Mouse (Mus musculus) lung, embryonic 14.5 days (tissue): ENCODE measurements around the gene Slc38a11. TPM values are rescaled to one million over a fixed set of nuclear protein-coding genes. Genes with fewer than 3 reads are reported as not detected.

Experiments used
- ATAC-seq: fragments of 200-750 bp; cut with Nextera tagmentation; 2 replicates; pipeline ENCODE4 v1.8.0; 2017; ENCODE audit warnings: mild to moderate bottlenecking, moderate TSS enrichment, moderate library complexity; ENCODE audit not compliant: insufficient read depth
- DNase-seq: peaks from one replicate; pipeline ENCODE4 v3.0.0-alpha.2; 2015
- H3K27ac ChIP-seq: fragments of 300-500 bp; sonication (generic); 2 replicates; pipeline ENCODE4 v1.5.1; 2014; ENCODE audit warnings: low read depth, mild to moderate bottlenecking, moderate library complexity
- H3K27me3 ChIP-seq: fragments of 300-500 bp; sonication (generic); 2 replicates; pipeline ENCODE4 v1.6.1; 2014; ENCODE audit warnings: low read length, control low read depth; ENCODE audit not compliant: insufficient read depth
- H3K36me3 ChIP-seq: fragments of 300-500 bp; sonication (generic); 2 replicates; pipeline ENCODE4 v1.6.1; 2014; ENCODE audit warnings: control low read depth; ENCODE audit not compliant: insufficient read depth
- H3K4me1 ChIP-seq: fragments of 300-500 bp; sonication (generic); 2 replicates; pipeline ENCODE4 v1.6.1; 2014; ENCODE audit warnings: antibody characterized with exemption, control low read depth; ENCODE audit not compliant: insufficient read depth
- H3K4me2 ChIP-seq: fragments of 300-500 bp; sonication (generic); 2 replicates; pipeline ENCODE4 v1.6.1; 2014; ENCODE audit warnings: mild to moderate bottlenecking
- H3K4me3 ChIP-seq: fragments of 300-500 bp; sonication (generic); 2 replicates; pipeline ENCODE4 v1.5.1; 2014; ENCODE audit warnings: low read depth, low read length
- H3K9ac ChIP-seq: fragments of 300-500 bp; sonication (generic); 2 replicates; pipeline ENCODE4 v1.6.1; 2014
- H3K9me3 ChIP-seq: fragments of 300-500 bp; sonication (generic); 2 replicates; pipeline ENCODE4 v1.6.1; 2016; ENCODE audit warnings: low read depth, low read length, control low read depth
- CTCF ChIP-seq: IDR thresholded peaks from 2 replicates; pipeline ENCODE4 v1.5.1; 2016; ENCODE audit warnings: antibody characterized with exemption, low read depth
- WGBS: fragments of 180-500 bp; shearing (Covaris S2); extraction: QIAGEN DNeasy Blood & Tissue Kit; methylation state at CpG from one replicate; pipeline ENCODE4 v1.1.7; 2014; 5-methylcytosine and 5-hydroxymethylcytosine counted together
- polyA plus RNA-seq: library from polyadenylated mRNA; unstranded; fragments of >200 nt; fragmentation: Nextera tagmentation; extraction: Ambion mirVana; gene quantifications from 2 replicates; pipeline ENCODE4 v1.2.1, GENCODE M21; 2014

The Slc38a11 gene
- polyA plus RNA-seq, 1 experiment from 2014 or later: not detected

DNA sequence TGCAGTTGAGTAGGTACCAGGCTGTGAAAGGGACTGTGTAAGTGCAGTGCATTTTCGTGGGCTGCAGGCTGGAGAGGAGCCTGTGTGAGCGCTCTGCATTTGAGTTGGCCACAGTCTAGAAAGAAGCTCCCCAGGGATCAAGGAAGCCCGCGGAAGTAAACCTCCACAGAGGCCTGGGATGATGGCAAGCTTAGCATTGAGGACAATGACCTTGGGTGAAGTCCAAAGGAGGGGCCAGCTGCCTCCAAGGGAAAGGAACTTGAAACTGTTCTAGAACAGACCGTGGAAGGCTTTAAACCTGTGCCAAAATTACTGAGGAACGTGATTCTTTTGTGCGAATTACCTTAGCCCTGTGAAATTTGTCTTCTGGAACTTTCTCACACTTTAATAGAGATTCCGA lies 69.7 kb downstream of the Slc38a11 start:
- Histone ChIP-seq H3K27ac (no peak overlapping the region), H3K9ac (no peak overlapping the region), H3K4me2 (no peak overlapping the region), H3K27me3 (no peaks in the 10 kb centered on the region), H3K4me1 (no peaks in the 10 kb centered on the region), H3K9me3 (no peaks in the 10 kb centered on the region), H3K4me3 (no peak overlapping the region), H3K36me3 (no peaks in the 10 kb centered on the region)
- no peak for ATAC-seq
- 68% methylated on average over 8 of the region's 8 CpGs for WGBS
- DNase-seq: peak; percentile 34
- no peak for TF ChIP-seq CTCF

DNA sequence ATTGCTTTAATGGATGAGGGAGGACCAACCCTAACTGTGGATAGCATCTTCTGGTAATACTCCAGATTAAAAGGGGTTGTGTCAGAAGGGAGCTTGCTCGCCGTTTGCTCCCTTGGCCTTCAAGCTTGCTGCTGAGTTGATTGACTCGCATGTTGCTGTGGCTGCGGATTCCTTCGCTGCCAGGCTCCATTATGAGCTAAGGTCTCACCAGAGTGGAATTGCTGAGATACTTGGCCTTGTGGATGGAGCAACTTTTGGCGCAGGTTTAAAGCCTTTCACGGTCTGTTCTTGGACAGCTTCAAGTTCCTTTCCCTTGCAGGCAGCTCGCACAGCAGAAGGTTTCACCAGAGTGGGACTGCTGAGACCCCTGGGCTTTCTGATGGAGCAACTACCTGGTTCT lies 70.4 kb downstream of the Slc38a11 start:
- Histone ChIP-seq H3K4me2 (no peak overlapping the region), H3K4me3 (no peak overlapping the region), H3K9me3 (no peaks in the 10 kb centered on the region), H3K27me3 (no peaks in the 10 kb centered on the region), H3K36me3 (no peaks in the 10 kb centered on the region), H3K4me1 (no peaks in the 10 kb centered on the region), H3K9ac (no peak overlapping the region), H3K27ac (no peak overlapping the region)
- no peak for TF ChIP-seq CTCF
- WGBS: 90% methylated on average over 8 of the region's 8 CpGs
- ATAC-seq (no peak), DNase-seq (no peak)

DNA sequence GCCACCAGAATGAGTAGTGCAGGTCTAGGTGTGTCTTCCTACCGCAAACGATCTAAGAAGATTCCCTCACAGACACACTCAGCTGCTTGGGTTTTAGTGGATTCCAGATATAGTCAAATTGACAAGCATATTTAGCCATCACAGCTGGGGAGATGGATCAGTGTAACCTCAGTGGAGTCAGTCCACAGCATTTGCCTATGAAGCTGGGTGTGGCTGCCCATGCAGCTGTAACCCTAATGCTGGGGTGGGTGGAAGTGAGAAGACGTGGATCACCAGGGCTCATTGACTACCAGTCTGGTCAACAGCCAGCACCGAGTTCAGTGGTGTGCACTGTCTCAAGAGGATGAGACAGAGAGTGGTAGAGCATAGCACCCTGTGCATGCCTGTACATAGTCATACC lies 74.1 kb downstream of the Slc38a11 start:
- Histone ChIP-seq H3K27ac (no peak overlapping the region), H3K27me3 (no peaks in the 10 kb centered on the region), H3K36me3 (no peaks in the 10 kb centered on the region), H3K9ac (no peak overlapping the region), H3K4me1 (no peaks in the 10 kb centered on the region), H3K4me2 (no peak overlapping the region), H3K9me3 (no peaks in the 10 kb centered on the region), H3K4me3 (no peak overlapping the region)
- ATAC-seq (no peak), DNase-seq (no peak)
- no peak for TF ChIP-seq CTCF
- 76% methylated on average over 4 of the region's 4 CpGs for WGBS

DNA sequence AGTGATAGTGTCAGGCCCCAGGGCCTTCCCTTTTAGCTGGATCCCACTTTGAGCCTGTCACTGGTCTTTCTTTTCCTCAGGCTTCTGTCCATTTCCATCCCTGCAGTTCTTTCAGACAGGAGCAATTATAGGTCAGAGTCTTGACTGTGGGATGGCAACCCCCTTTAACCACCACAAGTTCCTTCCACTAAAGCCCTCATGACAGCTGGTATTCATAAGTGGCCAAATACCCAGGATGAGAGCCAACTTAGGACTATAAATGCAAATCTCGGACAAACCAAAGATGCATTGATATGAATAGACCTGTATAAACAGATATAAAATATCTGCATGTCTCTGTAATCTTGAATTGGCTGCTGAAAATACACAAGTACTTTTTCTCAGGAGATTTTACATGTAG lies 75.1 kb downstream of the Slc38a11 start:
- WGBS: 71% methylated on average over 1 of the region's 1 CpGs
- no peak overlapping the region for H3K27ac ChIP-seq
- no peaks in the 10 kb centered on the region for H3K27me3 ChIP-seq
- H3K9me3 ChIP-seq: no peaks in the 10 kb centered on the region
- no peaks in the 10 kb centered on the region for H3K36me3 ChIP-seq
- ATAC-seq: no peak
- H3K4me1 ChIP-seq: no peaks in the 10 kb centered on the region
- no peak for DNase-seq
- H3K4me3 ChIP-seq: no peak overlapping the region
- H3K4me2 ChIP-seq: no peak overlapping the region
- H3K9ac ChIP-seq: no peak overlapping the region
- no peak for TF ChIP-seq CTCF

DNA sequence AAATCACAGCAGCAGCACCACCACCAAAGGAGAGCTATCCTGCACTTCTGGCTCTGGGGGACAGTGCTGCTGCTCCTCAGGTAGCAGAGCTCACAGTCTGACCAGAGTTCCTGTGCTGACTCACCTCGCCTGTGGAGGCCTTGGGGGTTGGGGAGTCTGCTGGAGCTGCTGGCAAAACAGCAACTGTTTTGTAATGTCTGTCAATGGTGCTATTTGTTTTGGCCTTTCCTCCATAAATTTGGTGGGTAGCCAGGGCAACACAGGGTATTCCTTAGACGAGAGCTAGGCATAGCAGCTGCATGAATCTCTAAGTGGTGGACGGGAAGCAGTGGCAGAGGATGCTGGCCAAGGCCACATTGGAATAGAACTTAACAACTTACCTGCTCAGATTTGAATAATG lies 78.5 kb downstream of the Slc38a11 start:
- no peak for ATAC-seq
- H3K4me1 ChIP-seq: no peaks in the 10 kb centered on the region
- H3K9me3 ChIP-seq: no peaks in the 10 kb centered on the region
- no peak overlapping the region for H3K27ac ChIP-seq
- peak; percentile 8 for DNase-seq
- H3K36me3 ChIP-seq: no peaks in the 10 kb centered on the region
- 46% methylated on average over 3 of the region's 3 CpGs for WGBS
- no peaks in the 10 kb centered on the region for H3K27me3 ChIP-seq
- no peak overlapping the region for H3K4me3 ChIP-seq
- no peak overlapping the region for H3K4me2 ChIP-seq
- no peak overlapping the region for H3K9ac ChIP-seq
- no peak for TF ChIP-seq CTCF

DNA sequence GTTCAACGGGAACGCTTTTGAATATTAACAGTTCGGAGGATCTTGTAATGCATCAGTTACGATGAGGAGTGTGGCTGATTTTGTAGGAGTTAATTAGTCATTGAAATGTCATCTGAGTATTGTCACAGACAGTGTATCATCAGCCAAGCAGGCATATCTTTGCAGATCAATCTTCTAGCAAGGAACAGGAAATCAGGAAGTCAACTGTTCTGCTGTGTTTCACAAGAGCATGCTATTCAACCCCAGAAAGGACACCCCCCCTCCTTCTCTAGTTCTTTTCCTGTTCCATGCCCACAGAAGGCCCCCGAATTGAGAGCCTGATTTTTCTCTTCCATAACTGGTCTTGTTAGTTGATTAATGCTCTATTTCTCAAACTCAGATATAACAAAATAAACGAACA lies 80.9 kb downstream of the Slc38a11 start:
- no peaks in the 10 kb centered on the region for H3K9me3 ChIP-seq
- H3K9ac ChIP-seq: no peak overlapping the region
- H3K27ac ChIP-seq: no peak overlapping the region
- ATAC-seq (no peak), DNase-seq (no peak)
- TF ChIP-seq CTCF: no peak
- no peak overlapping the region for H3K4me2 ChIP-seq
- no peaks in the 10 kb centered on the region for H3K27me3 ChIP-seq
- H3K36me3 ChIP-seq: no peaks in the 10 kb centered on the region
- peaks cover 6% of the 10 kb centered on the region; the same call in 1 of the 2 replicates for H3K4me1 ChIP-seq
- no peak overlapping the region for H3K4me3 ChIP-seq
- WGBS: 66% methylated on average over 6 of the region's 6 CpGs

DNA sequence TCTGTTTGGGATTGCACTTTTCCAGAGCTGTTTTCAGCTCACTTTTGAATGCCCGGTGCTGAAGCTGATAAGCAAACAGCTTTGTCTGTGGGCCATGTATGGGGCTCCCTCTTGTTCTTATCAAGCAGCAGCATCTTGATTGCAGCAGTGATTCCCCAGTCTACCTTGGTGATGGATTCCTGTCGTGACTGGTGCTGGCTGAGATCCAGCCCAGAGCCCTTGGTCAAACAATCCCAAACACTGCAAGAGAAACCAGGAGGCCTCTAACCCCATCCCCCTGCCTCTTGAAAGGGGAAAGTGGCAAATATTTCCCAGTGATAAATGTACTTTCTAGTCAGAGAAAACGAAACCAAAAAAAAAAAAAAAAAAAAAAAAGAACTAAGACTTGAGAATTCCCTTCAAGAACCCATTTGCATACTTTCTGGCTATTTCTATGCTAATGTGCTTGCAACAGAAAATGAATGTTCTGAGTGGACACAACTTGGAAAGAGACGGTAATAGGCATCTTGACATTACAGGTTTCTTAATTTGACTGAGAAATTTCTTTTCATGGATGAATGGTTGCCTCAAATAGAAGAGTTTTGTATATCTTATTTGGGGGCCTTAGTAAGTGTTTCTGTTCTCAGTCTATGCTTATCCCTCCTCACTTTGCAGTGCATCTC lies 84.7 kb downstream of the Slc38a11 start:
- no peak overlapping the region for H3K9ac ChIP-seq
- H3K4me3 ChIP-seq: no peak overlapping the region
- no peaks in the 10 kb centered on the region for H3K9me3 ChIP-seq
- no peaks in the 10 kb centered on the region for H3K27me3 ChIP-seq
- H3K4me1 ChIP-seq: peaks cover 6% of the 10 kb centered on the region; the same call in 1 of the 2 replicates
- TF ChIP-seq CTCF: no peak
- no peak overlapping the region for H3K27ac ChIP-seq
- peak overlapping the region; percentile 35; the same call in 1 of the 2 replicates for H3K4me2 ChIP-seq
- no peaks in the 10 kb centered on the region for H3K36me3 ChIP-seq
- WGBS: 9% methylated on average over 4 of the region's 4 CpGs
- ATAC-seq (peak; percentile 66; the same call in 1 of the 2 replicates), DNase-seq (peak; percentile 66)
